Mouse (Mus musculus) embryonic facial prominence, embryonic 13.5 days (tissue): Measurements from ENCODE around the gene Gnrhr. TPM values are rescaled to one million over a fixed set of nuclear protein-coding genes. Genes with fewer than 3 reads are reported as not detected.

ENCODE experiments used
- ATAC-seq: fragments of 200-750 bp; cut with Nextera tagmentation; 2 replicates; pipeline ENCODE4 v1.8.0; 2017; ENCODE audit warnings: low read depth; ENCODE audit not compliant: insufficient number of reproducible peaks, insufficient read depth, low FRiP score, low TSS enrichment
- H3K27ac ChIP-seq: fragments of 300-500 bp; sonication (generic); 2 replicates; pipeline ENCODE4 v1.5.1; 2015; ENCODE audit warnings: moderate library complexity, mild to moderate bottlenecking, inconsistent platforms
- H3K27me3 ChIP-seq: fragments of 300-500 bp; sonication (generic); 2 replicates; pipeline ENCODE4 v1.6.1; 2015; ENCODE audit warnings: mild to moderate bottlenecking, inconsistent platforms
- H3K36me3 ChIP-seq: fragments of 300-500 bp; sonication (generic); 2 replicates; pipeline ENCODE4 v1.6.1; 2015; ENCODE audit warnings: mild to moderate bottlenecking, inconsistent platforms
- H3K4me1 ChIP-seq: fragments of 300-500 bp; sonication (generic); 2 replicates; pipeline ENCODE4 v1.6.1; 2015; ENCODE audit warnings: inconsistent platforms
- H3K4me2 ChIP-seq: fragments of 300-500 bp; sonication (generic); 2 replicates; pipeline ENCODE4 v1.6.1; 2015; ENCODE audit warnings: moderate library complexity, mild to moderate bottlenecking, inconsistent platforms
- H3K4me3 ChIP-seq: fragments of 300-500 bp; sonication (generic); 2 replicates; pipeline ENCODE4 v1.5.1; 2015; ENCODE audit warnings: mild to moderate bottlenecking, inconsistent platforms
- H3K9ac ChIP-seq: fragments of 300-500 bp; sonication (generic); 2 replicates; pipeline ENCODE4 v1.6.1; 2015; ENCODE audit warnings: mild to moderate bottlenecking, inconsistent platforms
- H3K9me3 ChIP-seq: fragments of 300-500 bp; sonication (generic); 2 replicates; pipeline ENCODE4 v1.6.1; 2016; ENCODE audit warnings: inconsistent platforms
- WGBS: fragments of 180-500 bp; shearing (Covaris S2); methylation state at CpG from one replicate; pipeline ENCODE4 v1.1.7; 2015; ENCODE audit warnings: mixed read lengths; 5-methylcytosine and 5-hydroxymethylcytosine counted together
- polyA plus RNA-seq: library from polyadenylated mRNA; unstranded; fragments of >200 nt; fragmentation: Nextera tagmentation; extraction: Ambion mirVana; gene quantifications from 2 replicates; pipeline ENCODE4 v1.2.1, GENCODE M21; 2015

Gene Gnrhr
- polyA plus RNA-seq, result not detected in 2 replicates

GRCm38 (mm10) chr5:86197801-86198200 lies at the start of gene Gnrhr:
Gnrhr (minus strand) TSS chr5:86197901.
- Histone ChIP-seq H3K27ac (no peak within 1 kb of the TSS), H3K4me1 (no peaks in the 10 kb centered on the region), H3K36me3 (no peaks in the 10 kb centered on the region), H3K9ac (no peak within 1 kb of the TSS), H3K27me3 (no peaks in the 10 kb centered on the region), H3K9me3 (no peaks in the 10 kb centered on the region), H3K4me3 (no peak within 1 kb of the TSS), H3K4me2 (no peak within 1 kb of the TSS)
- no peak for ATAC-seq
- 89% methylated on average over 10 of the region's 10 CpGs for WGBS

- Histone ChIP-seq H3K27ac (no peak overlapping the region), H3K9ac (no peak overlapping the region), H3K4me3 (no peak overlapping the region), H3K4me1 (no peaks in the 10 kb centered on the region), H3K36me3 (no peaks in the 10 kb centered on the region), H3K27me3 (no peaks in the 10 kb centered on the region), H3K4me2 (no peak overlapping the region), H3K9me3 (no peaks in the 10 kb centered on the region)
- ATAC-seq, result no peak
- 89% methylated on average over 11 of the region's 11 CpGs for WGBS
Observed at GRCm38 (mm10) chr5:86246559-86246958, 48.9 kb upstream of the Gnrhr start.

- Histone ChIP-seq H3K9ac (no peak overlapping the region), H3K27ac (no peak overlapping the region), H3K36me3 (no peaks in the 10 kb centered on the region), H3K9me3 (no peaks in the 10 kb centered on the region), H3K4me3 (no peak overlapping the region), H3K4me2 (no peak overlapping the region), H3K4me1 (no peaks in the 10 kb centered on the region), H3K27me3 (no peaks in the 10 kb centered on the region)
- ATAC-seq, result no peak
- WGBS, result 68% methylated on average over 1 of the region's 1 CpGs
Observed at GRCm38 (mm10) chr5:86244880-86245279, 47.2 kb upstream of the Gnrhr start.

DNA sequence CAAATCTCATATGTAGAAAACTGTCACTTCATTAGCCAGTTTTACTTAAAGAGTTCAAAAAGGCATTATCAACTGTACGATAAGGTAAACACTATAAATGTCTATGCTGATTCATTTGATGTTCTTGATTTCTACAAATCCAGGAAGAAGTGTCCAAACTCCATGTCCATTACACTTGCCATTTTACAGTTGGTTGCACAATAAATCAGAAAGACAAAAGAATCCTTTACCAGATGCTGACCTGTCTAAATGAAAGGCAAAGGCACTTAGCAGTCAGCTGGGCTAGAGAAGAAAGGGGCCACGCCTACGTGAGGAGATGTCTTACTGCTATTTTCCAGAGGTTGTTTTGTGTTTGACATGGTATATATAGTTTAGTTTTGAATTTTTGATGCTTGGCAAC lies 46.6 kb upstream of the Gnrhr start:
- WGBS, result 89% methylated on average over 3 of the region's 3 CpGs
- no peak for ATAC-seq
- Histone ChIP-seq H3K4me3 (no peak overlapping the region), H3K27me3 (no peaks in the 10 kb centered on the region), H3K4me1 (no peaks in the 10 kb centered on the region), H3K27ac (no peak overlapping the region), H3K36me3 (no peaks in the 10 kb centered on the region), H3K4me2 (no peak overlapping the region), H3K9me3 (no peaks in the 10 kb centered on the region), H3K9ac (no peak overlapping the region)

DNA sequence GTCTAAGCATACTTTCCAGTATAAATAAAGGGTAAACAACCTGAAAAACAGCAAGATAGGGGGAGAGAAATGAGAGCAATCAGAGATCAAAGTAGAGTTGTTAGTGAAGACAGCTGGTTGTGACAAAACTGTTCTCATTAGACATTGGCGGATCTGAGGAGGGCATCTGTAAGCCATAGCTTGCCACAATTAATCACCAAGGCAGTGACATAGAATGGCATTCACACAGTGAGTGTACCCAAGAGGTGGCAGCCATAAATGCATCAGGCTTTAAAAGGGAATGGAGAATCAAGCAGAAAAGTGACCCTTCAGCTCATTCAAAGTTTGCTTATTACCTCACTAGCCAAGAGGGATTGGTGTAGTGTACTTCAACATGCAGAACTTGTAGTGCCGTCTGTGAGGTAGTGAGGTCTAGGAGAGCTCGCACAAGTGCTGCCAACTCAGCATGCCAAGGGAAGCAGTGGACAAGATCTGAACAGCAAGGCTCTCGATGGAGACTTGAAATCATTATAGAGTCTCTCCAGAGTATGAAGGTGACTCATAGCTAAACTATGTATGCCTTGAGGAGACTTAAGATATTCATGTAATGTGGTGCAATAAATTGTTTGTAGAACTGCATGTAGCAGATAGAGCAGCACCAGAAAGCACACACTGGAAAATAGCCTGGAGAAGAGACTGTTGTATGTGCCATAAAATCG lies 29.6 kb upstream of the Gnrhr start:
- 79% methylated on average over 5 of the region's 5 CpGs for WGBS
- H3K4me3 ChIP-seq, result no peak overlapping the region
- no peak overlapping the region for H3K9ac ChIP-seq
- no peaks in the 10 kb centered on the region for H3K27me3 ChIP-seq
- no peak for ATAC-seq
- H3K36me3 ChIP-seq, result no peaks in the 10 kb centered on the region
- no peak overlapping the region for H3K27ac ChIP-seq
- no peak overlapping the region for H3K4me2 ChIP-seq
- no peaks in the 10 kb centered on the region for H3K9me3 ChIP-seq
- H3K4me1 ChIP-seq, result no peaks in the 10 kb centered on the region

DNA sequence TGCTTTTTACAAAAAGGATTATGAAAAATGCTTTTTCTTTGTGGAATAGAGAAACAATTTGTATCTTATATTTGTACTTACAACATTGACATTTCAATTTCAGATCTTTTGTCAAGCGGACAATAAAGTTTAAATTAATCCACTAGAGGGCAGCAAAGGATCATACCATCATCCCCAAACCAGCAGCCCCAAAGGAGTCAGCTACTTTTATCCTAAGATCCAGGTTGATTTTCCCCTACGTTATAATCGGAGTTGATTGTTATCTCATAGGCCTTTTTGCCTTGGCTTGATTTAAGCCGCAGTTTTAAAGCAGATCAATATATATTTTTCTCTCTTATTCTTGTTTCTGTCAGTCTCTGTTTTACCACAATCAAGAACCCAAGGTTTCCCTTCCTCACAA lies 6.3 kb downstream of the Gnrhr start:
- Histone ChIP-seq H3K9me3 (no peaks in the 10 kb centered on the region), H3K4me3 (no peak overlapping the region), H3K4me1 (no peaks in the 10 kb centered on the region), H3K36me3 (no peaks in the 10 kb centered on the region), H3K4me2 (no peak overlapping the region), H3K27ac (no peak overlapping the region), H3K9ac (no peak overlapping the region), H3K27me3 (no peaks in the 10 kb centered on the region)
- 10% methylated on average over 4 of the region's 4 CpGs for WGBS
- no peak for ATAC-seq

DNA sequence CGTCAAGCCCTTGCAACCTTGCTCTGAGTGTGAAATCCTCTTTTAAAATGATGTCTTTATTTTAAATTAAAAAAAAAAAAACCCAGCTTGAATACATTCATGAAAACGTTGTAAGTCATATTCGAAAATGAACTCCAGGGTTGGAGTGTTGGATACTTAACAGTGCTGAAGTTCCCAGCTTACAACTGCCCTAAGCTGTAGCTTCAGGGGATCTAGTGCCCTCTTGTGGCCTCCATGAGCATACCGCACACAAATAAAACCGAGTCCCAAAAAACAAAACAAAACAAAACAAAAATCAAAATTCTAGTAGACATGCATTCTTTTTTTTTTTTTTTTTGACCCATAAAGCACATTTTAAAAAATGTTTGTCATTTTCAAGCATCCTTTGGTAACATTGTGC lies 6.9 kb downstream of the Gnrhr start:
- WGBS, result 22% methylated on average over 5 of the region's 5 CpGs
- no peak overlapping the region for H3K4me2 ChIP-seq
- no peak for ATAC-seq

GRCm38 (mm10) chr5:86190290-86190689 lies 7.4 kb downstream of the Gnrhr start:
- H3K36me3 ChIP-seq, result no peaks in the 10 kb centered on the region
- H3K4me3 ChIP-seq, result no peak overlapping the region
- no peak overlapping the region for H3K9ac ChIP-seq
- WGBS, result 42% methylated on average over 15 of the region's 15 CpGs
- H3K27me3 ChIP-seq, result no peaks in the 10 kb centered on the region
- no peaks in the 10 kb centered on the region for H3K9me3 ChIP-seq
- H3K4me2 ChIP-seq, result no peak overlapping the region
- no peaks in the 10 kb centered on the region for H3K4me1 ChIP-seq
- no peak for ATAC-seq
- no peak overlapping the region for H3K27ac ChIP-seq

More for the DNA sequence above, 6.9 kb downstream of the Gnrhr start:
- H3K27me3 ChIP-seq, result no peaks in the 10 kb centered on the region
- H3K9ac ChIP-seq, result no peak overlapping the region
- H3K9me3 ChIP-seq, result no peaks in the 10 kb centered on the region
- no peaks in the 10 kb centered on the region for H3K4me1 ChIP-seq
- H3K36me3 ChIP-seq, result no peaks in the 10 kb centered on the region
- no peak overlapping the region for H3K27ac ChIP-seq
- no peak overlapping the region for H3K4me3 ChIP-seq

DNA sequence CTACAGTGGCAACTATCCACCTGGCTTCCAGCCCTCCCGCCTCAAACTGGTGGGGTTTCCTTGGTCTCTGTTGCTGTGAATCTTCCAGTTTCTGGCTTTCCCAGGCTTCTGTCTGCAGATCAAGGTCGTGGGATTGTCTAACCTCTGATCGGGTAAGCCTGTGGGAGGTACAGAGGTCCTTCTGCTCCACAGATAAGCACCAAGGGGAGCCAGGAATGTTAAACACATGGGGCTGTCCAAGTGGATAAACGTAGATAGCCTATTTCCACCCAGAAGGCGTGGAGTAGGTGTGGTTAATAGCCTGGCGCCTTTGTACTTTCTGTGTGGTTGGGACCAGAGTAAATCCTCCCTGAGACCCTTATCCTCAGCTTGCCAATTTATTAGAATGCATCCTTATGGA lies 10.3 kb downstream of the Gnrhr start:
- no peak overlapping the region for H3K4me3 ChIP-seq
- H3K4me1 ChIP-seq, result no peaks in the 10 kb centered on the region
- 80% methylated on average over 6 of the region's 6 CpGs for WGBS
- no peaks in the 10 kb centered on the region for H3K9me3 ChIP-seq
- H3K27ac ChIP-seq, result no peak overlapping the region
- H3K36me3 ChIP-seq, result no peaks in the 10 kb centered on the region
- no peaks in the 10 kb centered on the region for H3K27me3 ChIP-seq
- no peak overlapping the region for H3K9ac ChIP-seq
- H3K4me2 ChIP-seq, result no peak overlapping the region
- ATAC-seq, result no peak

- Histone ChIP-seq H3K9me3 (no peaks in the 10 kb centered on the region), H3K27ac (no peak overlapping the region), H3K27me3 (no peaks in the 10 kb centered on the region), H3K4me1 (no peaks in the 10 kb centered on the region; the same call in 1 of the 2 replicates), H3K36me3 (0 out of 2 replicates have a peak, but pooled peaks cover 3% of the 10 kb centered on the region), H3K4me2 (no peak overlapping the region), H3K4me3 (no peak overlapping the region), H3K9ac (no peak overlapping the region)
- 47% methylated on average over 2 of the region's 2 CpGs for WGBS
- no peak for ATAC-seq
Observed at GRCm38 (mm10) chr5:86173778-86174177, 23.9 kb downstream of the Gnrhr start.

- ATAC-seq, result peak; percentile 99
- Histone ChIP-seq H3K27ac (peak within 1 kb of the TSS; percentile 97), H3K9me3 (no peaks in the 10 kb centered on the region), H3K4me1 (no peaks in the 10 kb centered on the region; the same call in 1 of the 2 replicates), H3K4me3 (peak within 1 kb of the TSS; percentile 83), H3K4me2 (peak within 1 kb of the TSS; percentile 78), H3K36me3 (peaks cover 10% of the 10 kb centered on the region), H3K27me3 (no peaks in the 10 kb centered on the region), H3K9ac (peak within 1 kb of the TSS; percentile 85)
- under 1% methylated on average over 67 of the region's 67 CpGs for WGBS
Observed at GRCm38 (mm10) chr5:86172449-86173161, 25.1 kb downstream of the Gnrhr start, which contains the start of gene Uba6. Uba6 (minus strand) TSS chr5:86172803.

- Histone ChIP-seq H3K4me3 (peak overlapping the region; percentile 83), H3K4me1 (no peaks in the 10 kb centered on the region; the same call in 1 of the 2 replicates)
Observed at GRCm38 (mm10) chr5:86172088-86172448, 25.6 kb downstream of the Gnrhr start.

More at GRCm38 (mm10) chr5:86172088-86172448, 25.6 kb downstream of the Gnrhr start:
- no peak; the same call in 1 of the 2 replicates for ATAC-seq
- WGBS, result 0% methylated on average over 15 of the region's 15 CpGs
- no peaks in the 10 kb centered on the region for H3K9me3 ChIP-seq
- H3K27me3 ChIP-seq, result no peaks in the 10 kb centered on the region
- H3K4me2 ChIP-seq, result peak overlapping the region; percentile 78
- peaks cover 10% of the 10 kb centered on the region for H3K36me3 ChIP-seq
- H3K9ac ChIP-seq, result peak overlapping the region; percentile 85
- peak overlapping the region; percentile 97 for H3K27ac ChIP-seq
